Mouse (Mus musculus): ENCODE results near the gene Rmdn3.

The Rmdn3 gene

DNA sequence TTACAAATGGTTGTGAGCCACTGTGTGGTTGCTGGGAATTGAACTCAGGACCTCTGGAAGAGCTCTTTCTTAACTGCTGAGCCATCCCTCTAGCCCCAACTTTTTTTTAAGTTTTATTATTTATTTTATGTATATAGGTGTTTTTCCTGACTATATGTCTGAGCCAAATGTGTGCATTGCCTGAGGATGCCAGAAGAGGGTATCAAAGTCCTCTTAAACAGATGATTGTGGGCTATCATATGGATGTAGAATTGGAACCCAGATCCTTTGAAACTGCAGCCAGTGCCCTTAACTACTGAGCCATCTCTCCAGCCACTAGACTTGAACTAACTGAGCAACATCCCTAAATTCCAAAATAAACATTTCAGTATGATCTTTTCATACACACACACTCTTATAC lies 55.3 kb downstream of the Rmdn3 start:
- DNase-seq (ENCODE audit: low read depth) = no peak
